Mouse (Mus musculus) thymus, adult 2 months (tissue): ENCODE measurements around the gene Itpkb. TPM values are rescaled to one million over a fixed set of nuclear protein-coding genes. Genes with fewer than 3 reads are reported as not detected.

Source experiments
- DNase-seq: peaks from one replicate; pipeline ENCODE4 v3.0.0; 2021
- H3K27ac ChIP-seq: fragments of 200-500 bp; 2 replicates; pipeline ENCODE4 v1.5.1; 2012; ENCODE audit warnings: low read length, control low read depth; ENCODE audit not compliant: control insufficient read depth, insufficient read depth
- H3K27me3 ChIP-seq: fragments of 200-500 bp; 2 replicates; pipeline ENCODE4 v1.6.1; 2012; ENCODE audit warnings: mild to moderate bottlenecking, low read length, moderate library complexity, mixed read lengths; ENCODE audit not compliant: control insufficient read depth, insufficient read depth
- H3K36me3 ChIP-seq: fragments of 200-500 bp; 2 replicates; pipeline ENCODE4 v1.6.1; 2012; ENCODE audit warnings: mild to moderate bottlenecking, low read length, moderate library complexity; ENCODE audit not compliant: control insufficient read depth, insufficient read depth
- H3K4me1 ChIP-seq: fragments of 200-500 bp; replicated peaks from 2 replicates; pipeline ENCODE4 v1.6.1; 2012; ENCODE audit warnings: low read length; ENCODE audit not compliant: control insufficient read depth, insufficient read depth
- H3K4me3 ChIP-seq: fragments of 200-500 bp; 2 replicates; pipeline ENCODE4 v1.5.1; 2012; ENCODE audit warnings: mild to moderate bottlenecking, low read length, control low read depth, moderate library complexity; ENCODE audit not compliant: control insufficient read depth, insufficient read depth
- CTCF ChIP-seq: fragments of 200-500 bp; IDR thresholded peaks from 2 replicates; pipeline ENCODE4 v1.5.1; 2012; ENCODE audit warnings: mild to moderate bottlenecking, control low read depth, low read length, moderate library complexity, borderline replicate concordance; ENCODE audit not compliant: control insufficient read depth, poor library complexity, insufficient read depth; ENCODE audit errors: extremely low read depth
- POLR2A ChIP-seq: fragments of 200-500 bp; IDR thresholded peaks from 2 replicates; pipeline ENCODE4 v1.6.1; 2012; ENCODE audit warnings: mild to moderate bottlenecking, low read length, control low read depth, moderate library complexity; ENCODE audit not compliant: control insufficient read depth, poor library complexity, insufficient read depth; ENCODE audit errors: extremely low read depth
- WGBS: fragments of 180-500 bp; shearing (Covaris S2); methylation state at CpG from one replicate; pipeline ENCODE4 v1.1.7; 2018; 5-methylcytosine and 5-hydroxymethylcytosine counted together
- polyA plus RNA-seq: library from polyadenylated mRNA; depleted of rRNA; stranded (reverse); fragments of >200 nt; gene quantifications from 2 replicates; pipeline ENCODE4 v1.2.3, GENCODE M21; 2012

Gene Itpkb
- polyA plus RNA-seq, 1 experiment = 69.0 TPM

DNA sequence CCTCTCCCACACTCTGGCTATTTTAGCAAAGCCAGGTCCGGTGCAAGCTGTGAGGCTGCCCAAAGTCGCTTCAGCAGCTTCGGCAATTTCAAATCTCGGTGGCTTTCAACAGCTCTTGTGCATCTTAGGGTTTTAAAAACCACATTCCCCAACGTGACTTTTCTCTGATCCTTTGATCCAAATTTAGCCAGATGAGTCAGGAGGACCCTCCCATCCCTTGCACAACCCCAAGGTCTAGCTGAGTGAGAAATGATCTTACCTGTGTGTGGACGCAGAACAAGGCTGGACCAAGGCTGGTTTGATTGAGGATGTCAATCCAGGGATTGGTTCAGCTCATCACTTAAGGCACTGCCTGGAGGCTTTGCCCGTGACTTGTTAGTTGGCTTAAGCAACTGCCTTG lies 80.0 kb downstream of the Itpkb start:
- no peak for DNase-seq
- TF ChIP-seq CTCF = no peak
- TF ChIP-seq POLR2A = no peak
- peaks cover 26% of the 10 kb centered on the region for H3K36me3 ChIP-seq

DNA sequence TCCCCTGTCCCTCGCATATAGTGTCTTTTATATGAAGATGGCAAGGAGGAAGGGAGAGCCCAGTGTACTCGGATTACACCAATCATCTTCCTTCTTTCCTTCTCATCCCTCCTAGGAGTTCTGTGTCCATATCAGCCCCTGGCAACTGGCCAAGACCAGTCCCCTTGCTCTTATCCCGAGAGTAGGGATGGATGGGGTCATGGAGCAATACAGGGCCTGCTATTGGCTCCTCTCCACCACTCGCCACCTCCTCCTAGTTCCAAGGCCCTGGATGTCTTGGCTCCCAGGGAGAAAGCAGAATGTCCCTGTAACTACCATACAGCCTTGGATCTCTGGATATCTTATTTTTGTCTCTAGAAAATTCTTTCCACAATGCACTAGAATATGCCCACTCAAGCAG lies 84.8 kb downstream of the Itpkb start:
- Histone ChIP-seq H3K27me3 (no peaks in the 10 kb centered on the region), H3K4me1 (peaks cover 2% of the 10 kb centered on the region), H3K36me3 (peaks cover 70% of the 10 kb centered on the region), H3K27ac (no peak overlapping the region), H3K4me3 (no peak overlapping the region)
- TF ChIP-seq POLR2A (no peak), CTCF (no peak)
- 94% methylated on average over 4 of the region's 4 CpGs for WGBS
- no peak for DNase-seq

More for the DNA sequence above, 80.0 kb downstream of the Itpkb start:
- Histone ChIP-seq H3K4me1 (peaks cover 30% of the 10 kb centered on the region), H3K27ac (no peak overlapping the region), H3K4me3 (no peak overlapping the region), H3K27me3 (no peaks in the 10 kb centered on the region)
- 36% methylated on average over 7 of the region's 7 CpGs for WGBS

DNA sequence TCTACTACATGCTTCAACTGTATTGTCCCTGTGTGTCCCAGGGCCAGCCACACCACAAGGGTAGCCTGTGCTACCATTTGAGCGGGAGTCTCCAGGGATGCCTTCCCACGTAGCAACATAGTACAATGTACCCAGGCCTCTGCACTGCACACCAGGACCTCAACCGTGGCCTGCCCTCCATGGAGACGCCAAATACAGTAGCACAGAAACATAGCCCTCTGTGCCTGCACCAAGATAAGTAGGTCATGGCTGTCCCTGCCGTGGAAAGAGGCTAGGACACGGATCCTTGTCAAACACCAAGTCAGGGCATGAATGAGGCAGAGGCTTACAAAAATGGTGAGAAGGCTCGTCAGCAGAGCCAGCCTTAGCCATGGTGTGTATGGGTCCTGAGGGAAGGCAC lies 85.6 kb downstream of the Itpkb start:
- H3K27ac ChIP-seq = no peak overlapping the region
- H3K36me3 ChIP-seq = peaks cover 76% of the 10 kb centered on the region
- no peaks in the 10 kb centered on the region for H3K27me3 ChIP-seq
- TF ChIP-seq POLR2A (no peak), CTCF (no peak)
- H3K4me1 ChIP-seq = no peaks in the 10 kb centered on the region
- no peak for DNase-seq
- WGBS = 98% methylated on average over 7 of the region's 7 CpGs
- H3K4me3 ChIP-seq = no peak overlapping the region

DNA sequence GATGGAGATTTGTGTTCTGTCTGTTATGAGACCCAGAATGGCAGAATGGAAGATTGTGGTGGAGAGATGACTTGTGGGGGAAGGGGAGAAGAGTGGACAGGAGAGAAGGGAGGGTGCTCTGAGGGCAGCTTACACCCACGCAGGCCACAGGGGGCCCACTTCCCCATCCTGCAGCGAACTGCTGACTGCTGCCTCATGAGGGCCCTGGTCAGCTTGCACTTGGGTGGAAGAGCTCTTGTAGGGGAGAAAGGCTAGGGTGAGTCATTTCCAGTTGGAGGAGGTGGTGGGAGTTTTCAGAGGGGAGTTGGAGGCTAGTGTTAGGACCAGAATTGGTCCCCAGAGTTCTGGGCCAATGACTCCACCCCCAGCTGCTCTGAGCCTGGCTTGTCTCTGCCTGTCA lies 86.8 kb downstream of the Itpkb start:
- 79% methylated on average over 2 of the region's 2 CpGs for WGBS
- peaks cover 87% of the 10 kb centered on the region for H3K36me3 ChIP-seq
- no peaks in the 10 kb centered on the region for H3K4me1 ChIP-seq
- no peak overlapping the region for H3K27ac ChIP-seq
- DNase-seq = no peak
- TF ChIP-seq POLR2A (no peak), CTCF (no peak)
- H3K4me3 ChIP-seq = no peak overlapping the region
- no peaks in the 10 kb centered on the region for H3K27me3 ChIP-seq

DNA sequence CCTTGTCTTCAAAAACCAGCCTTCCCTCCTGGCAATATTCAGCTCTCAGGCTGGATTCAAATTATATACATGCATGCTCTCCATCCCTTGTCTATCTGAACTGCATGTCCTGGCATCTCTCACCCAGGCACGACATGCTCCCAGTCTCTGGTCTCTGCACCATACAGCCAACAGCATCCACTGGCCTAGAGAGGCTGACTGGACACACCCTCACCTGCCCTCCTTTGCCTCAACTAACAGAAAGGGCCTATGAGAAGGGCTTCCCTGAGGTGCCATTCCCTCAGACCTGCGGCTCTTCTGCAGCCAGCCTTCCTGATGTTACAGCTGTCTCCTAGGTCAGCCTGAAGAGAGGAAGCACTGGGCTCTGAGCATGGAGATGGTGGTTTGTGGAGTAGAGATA lies 88.8 kb downstream of the Itpkb start:
- 95% methylated on average over 2 of the region's 2 CpGs for WGBS
- Histone ChIP-seq H3K27me3 (no peaks in the 10 kb centered on the region), H3K4me1 (peaks cover 11% of the 10 kb centered on the region), H3K36me3 (peaks cover 88% of the 10 kb centered on the region), H3K4me3 (no peak overlapping the region), H3K27ac (no peak overlapping the region)
- TF ChIP-seq POLR2A (no peak), CTCF (no peak)
- DNase-seq = no peak

DNA sequence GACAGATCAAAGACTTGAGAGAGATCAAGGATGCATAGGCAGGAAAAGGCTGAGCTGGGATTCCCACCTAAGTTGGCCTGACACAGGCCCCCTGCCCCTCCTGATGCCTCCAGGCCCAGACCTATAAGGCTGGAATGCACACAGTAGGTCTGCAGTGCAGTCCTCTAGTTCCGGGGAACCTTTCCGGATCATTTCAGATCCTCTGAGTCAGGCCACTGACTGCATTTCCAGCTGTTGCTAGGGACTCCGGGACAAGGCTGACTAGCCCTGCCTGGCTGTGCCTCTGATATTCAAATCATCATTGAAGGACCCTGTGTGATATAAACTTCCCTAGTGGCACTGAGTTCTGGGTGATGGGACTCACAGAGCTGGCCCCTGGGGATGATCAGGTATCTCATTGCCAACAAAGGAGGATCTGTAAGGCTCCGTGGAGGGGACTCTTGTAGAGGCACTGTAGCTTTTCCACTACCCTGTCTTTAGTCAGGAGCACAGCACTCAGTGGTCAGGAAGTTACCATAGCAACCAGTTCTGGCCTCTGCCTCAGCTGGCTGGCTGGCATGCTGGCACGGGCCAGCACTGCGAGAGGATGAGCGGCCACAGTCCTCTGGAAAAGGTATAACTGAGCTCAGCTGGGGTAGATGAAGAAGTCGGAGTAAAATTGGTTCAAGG lies 90.3 kb downstream of the Itpkb start:
- H3K4me3 ChIP-seq = no peak overlapping the region
- TF ChIP-seq POLR2A = no peak
- no peak for TF ChIP-seq CTCF
- 94% methylated on average over 8 of the region's 8 CpGs for WGBS
- peaks cover 73% of the 10 kb centered on the region for H3K36me3 ChIP-seq
- H3K27me3 ChIP-seq = no peaks in the 10 kb centered on the region
- H3K27ac ChIP-seq = no peak overlapping the region
- DNase-seq = no peak
- H3K4me1 ChIP-seq = peaks cover 11% of the 10 kb centered on the region
